Mouse (Mus musculus): ENCODE measurements at regions not wholly inside any gene's neighbourhood (a gene's known extent, or its start where the extent isn't known, plus 50 kb on each side); places are given as distances from the start of the nearest gene placed in this dataset.
"Not testable (repeated sequence)": the region's sequence is repeated elsewhere in the genome, so short reads cannot be mapped to it uniquely, and the experiment has no call there.

DNA sequence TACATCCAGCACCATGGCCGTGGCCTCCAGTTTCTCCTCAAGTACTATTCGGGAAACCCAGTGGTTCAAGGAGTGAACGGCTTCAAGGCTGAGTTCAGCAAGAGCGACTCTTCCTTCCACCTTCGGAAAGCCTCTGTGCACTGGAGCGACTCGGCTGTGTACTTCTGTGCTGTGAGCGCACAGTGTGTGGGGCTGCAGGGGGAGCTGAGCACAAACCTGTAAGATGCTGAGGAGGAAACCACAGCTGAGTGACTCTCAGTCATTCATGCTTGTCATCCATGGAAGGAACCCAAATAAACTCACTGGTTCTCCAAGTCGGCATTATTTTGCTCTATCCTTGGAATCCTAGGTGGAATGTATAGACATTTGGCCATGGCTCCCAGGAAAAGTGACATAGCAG lies 297.1 kb upstream of the Olfr1507 start:
- TF ChIP-seq CTCF (conservative IDR thresholded peaks at IDR 0.05; ENCODE audit: insufficient read depth, insufficient read length, low read depth, low read length); POLR2A (IDR thresholded peaks at IDR 0.05; ENCODE audit: low read depth, low read length): not testable (repeated sequence)

Data from kidney, adult 2 months (tissue).